Mouse (Mus musculus) erythroblast, embryonic 14.5 days (primary cell): ENCODE results near the gene Klk1.

Experiments used
- GATA1 ChIP-seq: IDR thresholded peaks from 2 replicates; pipeline ENCODE4 v1.6.1; 2012; ENCODE audit warnings: low read length, inconsistent platforms, mixed read lengths
- TAL1 ChIP-seq: IDR thresholded peaks from 3 replicates; pipeline ENCODE4 v1.6.1; 2012; ENCODE audit warnings: low read length, inconsistent platforms, mixed read lengths

DNA sequence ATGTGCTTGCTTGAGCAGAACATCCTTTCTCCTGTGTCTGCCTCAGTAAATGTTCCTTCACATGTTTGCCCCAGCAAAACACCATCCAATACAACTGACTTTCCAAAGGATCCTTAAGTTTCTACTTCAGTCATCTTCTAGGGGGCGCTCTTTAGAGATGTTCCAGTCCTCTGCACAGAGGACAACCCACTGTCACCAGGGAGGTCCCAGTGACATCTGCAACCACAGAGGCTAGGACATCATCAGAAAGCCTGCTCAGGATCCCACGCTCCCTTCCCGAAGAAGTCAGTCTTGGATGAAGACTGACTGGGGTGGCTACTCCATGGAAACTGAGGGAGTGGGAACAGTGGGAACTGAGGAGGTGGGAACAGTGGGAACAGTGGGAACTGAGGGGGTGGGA, 50.4 kb downstream of the Klk1 start:
- TF ChIP-seq GATA1 (no peak), TAL1 (no peak)
